Mouse (Mus musculus) liver, adult 10 weeks (tissue): ENCODE data around the gene Crybb2. TPM values are rescaled to one million over a fixed set of nuclear protein-coding genes. Genes with fewer than 3 reads are reported as not detected.

Experiments
- polyA plus RNA-seq: library from polyadenylated mRNA; stranded (reverse); fragments of 350-450 nt; fragmentation: Illumina TruSeq; extraction: RNeasy Lipid Tissue Mini Kit (QIAGEN cat#74804); gene quantifications from one replicate; pipeline ENCODE4 v1.2.3, GENCODE M21; 2014; ENCODE audit warnings: low read depth, low replicate concordance

Crybb2 gene
- not detected for polyA plus RNA-seq

DNA sequence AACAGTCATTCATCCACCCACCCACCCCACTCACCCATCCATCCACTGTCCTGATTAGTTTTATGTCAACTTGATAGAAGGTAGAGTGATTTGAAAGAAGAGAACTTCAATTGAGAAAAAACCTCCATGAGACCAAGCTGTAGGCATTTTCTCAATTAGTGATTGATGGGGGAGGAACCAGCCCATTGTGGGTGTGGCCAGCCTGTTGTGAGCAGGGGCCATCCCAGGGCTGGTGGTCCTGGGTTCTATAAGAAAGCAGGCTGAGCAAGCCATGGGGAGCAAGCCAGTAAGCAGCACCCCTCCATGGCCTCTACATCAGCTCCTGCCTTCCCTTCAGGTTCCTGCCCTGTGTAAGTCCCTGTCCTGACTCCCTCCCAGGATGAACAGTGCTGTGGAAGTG is at the start of gene Crybb2:
Gene Crybb2, minus strand, starts transcription at position 101 of the 400 bp plus-strand sequence.

DNA sequence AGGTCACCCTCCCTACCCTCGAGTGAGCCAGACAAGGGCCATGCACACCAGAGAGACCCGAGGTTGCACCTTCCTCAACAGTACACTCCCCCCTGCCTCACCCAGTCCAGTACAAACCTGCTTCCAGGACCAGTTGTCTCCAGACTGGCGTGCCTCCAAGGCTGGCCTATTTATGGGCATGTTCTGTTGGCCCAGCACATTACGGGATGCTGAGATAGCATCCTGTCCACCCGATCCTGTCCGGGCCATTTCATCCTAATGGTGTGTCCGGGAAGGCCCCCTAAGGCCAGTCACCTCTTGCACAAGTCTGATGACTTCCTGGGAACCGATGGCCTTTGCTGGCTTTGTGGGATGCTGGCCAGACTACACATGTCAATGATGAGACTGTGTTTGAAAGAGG is 11.5 kb upstream of the Crybb2 start, which contains the start of gene Crybb3:
Gene Crybb3, minus strand, starts transcription at position 146 of the 400 bp plus-strand sequence.

DNA sequence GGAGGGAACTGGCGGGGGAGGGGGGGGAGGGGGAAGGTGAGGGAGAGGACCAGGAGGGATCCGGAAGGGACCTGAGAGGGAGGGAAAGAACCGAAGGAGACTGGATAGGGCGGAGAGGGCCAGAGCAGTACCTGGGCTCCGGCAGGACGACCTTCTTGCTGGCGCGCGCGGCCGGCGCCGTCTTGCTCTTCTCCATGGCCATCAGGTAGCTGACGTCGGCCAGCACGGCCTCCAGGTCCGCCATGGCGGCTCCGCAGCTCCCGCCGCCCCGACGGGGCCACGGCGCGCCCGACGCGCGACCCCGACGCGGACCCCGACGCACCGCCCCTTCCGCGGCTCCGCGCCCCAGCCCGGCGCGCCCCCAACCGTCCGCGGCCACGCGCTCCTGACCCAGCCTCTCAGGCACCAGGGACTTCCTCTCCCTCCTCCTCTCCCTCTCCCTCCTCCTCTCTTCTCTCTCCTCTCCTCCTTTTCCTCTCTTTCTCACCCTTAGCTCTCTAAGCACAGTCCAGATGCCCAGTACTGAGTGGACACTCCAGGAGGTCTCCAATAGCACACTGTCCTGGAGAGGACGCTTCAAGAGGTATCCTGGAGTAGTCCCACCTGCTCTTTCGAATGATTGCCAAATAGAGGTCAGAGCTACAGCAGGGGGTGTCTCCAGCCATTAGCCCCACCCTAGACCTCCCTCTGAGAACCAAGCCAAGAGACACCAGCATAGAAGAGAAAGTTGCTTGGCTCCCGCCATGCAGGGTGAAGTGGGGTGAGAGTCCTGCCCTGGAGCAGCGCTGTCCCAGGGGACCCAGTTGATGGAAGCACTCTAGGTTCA is 54.5 kb downstream of the Crybb2 start, which contains the start of gene Grk3:
Gene Grk3, minus strand, starts transcription at position 556 of the 826 bp plus-strand sequence.

Other genes starting within 250 kb of the Crybb2 start
- not detected for gene Myo18b, start 173.8 kb downstream of the Crybb2 start, polyA plus RNA-seq
- 2.1 TPM for gene Grk3, start 54.3 kb downstream of the Crybb2 start, polyA plus RNA-seq
- gene Crybb3, start 11.5 kb upstream of the Crybb2 start, polyA plus RNA-seq, result not detected
- gene 2900026A02Rik, start 151.1 kb upstream of the Crybb2 start, polyA plus RNA-seq, result 11.5 TPM
- gene Tmem211, start 156.8 kb upstream of the Crybb2 start, polyA plus RNA-seq, result not detected
- gene Sgsm1, start 240.7 kb upstream of the Crybb2 start, polyA plus RNA-seq, result 0.82 TPM